Mouse (Mus musculus) thymus, postnatal 14 days (tissue): ENCODE measurements at regions not wholly inside any gene's neighbourhood (a gene's known extent, or its start where the extent isn't known, plus 50 kb on each side); places are given as distances from the start of the nearest gene placed in this dataset.

ENCODE experiments used
- DNase-seq: peaks from one replicate; pipeline ENCODE4 v3.0.0; 2021

DNA sequence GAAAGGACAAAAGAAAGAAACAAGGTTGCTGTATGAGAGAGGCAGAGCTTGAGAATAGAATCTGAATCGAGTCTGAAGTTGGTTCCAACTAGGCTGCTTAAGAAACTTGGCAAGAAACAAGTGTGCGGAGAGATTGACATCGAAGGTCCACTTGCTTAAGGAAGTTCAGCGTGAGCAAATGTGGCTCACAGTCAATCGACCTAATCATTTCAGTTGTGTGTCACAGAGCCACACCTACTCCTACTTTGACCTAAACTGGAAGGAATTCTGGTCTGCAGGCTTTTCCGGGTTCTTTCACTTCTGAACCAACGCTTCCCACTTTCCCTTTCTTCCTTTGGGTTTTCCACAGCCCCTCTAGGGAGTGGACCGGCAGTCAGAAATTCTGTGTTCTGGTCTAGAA, 313.8 kb upstream of the Ubash3b start:
- no peak for DNase-seq

DNA sequence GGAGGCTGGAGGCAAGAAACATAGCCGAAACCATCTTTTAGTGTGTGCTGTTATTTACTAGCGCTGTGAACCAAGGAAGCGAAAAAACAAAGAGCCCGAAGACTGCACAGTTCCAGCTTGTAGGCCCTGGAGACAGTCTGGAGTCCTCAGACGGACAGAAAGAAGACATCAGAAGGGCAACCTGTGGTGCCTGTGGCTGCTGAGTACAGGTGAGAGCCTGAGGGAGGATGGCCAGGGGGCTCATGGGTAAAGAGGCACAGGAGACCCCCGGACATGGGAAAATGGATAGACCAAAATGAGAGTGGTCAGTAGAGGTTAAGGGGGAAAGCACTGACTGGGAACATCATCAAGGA, 313.4 kb upstream of the Ubash3b start:
- no peak for DNase-seq

DNA sequence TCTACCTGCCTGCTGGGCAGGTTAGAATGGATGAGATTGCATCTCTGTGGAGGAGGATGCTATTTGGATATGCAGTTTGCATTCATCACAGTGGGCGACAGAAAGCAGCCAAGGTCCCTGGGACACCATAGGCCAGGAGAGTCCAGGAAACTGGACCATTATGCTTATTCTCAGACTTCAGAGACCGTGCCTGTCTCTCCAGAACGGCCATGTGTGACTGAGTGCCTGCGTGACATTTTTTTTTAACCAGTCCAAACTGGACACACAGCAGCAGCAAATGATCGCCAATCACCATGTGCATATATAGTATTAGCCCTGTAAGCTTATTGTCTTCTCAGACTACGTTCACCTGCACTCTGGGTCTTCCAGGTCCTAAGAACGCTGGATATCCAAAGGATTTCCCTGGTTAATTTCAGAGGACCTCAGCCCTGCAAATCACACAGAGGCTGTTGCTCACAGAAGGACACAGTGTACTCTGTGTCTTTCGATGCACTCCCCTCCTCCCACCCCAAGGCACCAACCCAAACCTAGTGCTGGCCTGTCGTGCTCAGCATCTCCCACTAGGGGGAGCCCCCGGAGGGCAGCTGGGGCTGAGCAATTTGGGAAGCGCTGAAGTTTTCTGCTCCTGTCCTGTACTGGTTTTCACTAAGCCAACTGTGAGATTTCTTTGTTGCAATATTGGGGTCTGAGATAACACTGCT, 312.9 kb upstream of the Ubash3b start:
- DNase-seq: peak; percentile 63

DNA sequence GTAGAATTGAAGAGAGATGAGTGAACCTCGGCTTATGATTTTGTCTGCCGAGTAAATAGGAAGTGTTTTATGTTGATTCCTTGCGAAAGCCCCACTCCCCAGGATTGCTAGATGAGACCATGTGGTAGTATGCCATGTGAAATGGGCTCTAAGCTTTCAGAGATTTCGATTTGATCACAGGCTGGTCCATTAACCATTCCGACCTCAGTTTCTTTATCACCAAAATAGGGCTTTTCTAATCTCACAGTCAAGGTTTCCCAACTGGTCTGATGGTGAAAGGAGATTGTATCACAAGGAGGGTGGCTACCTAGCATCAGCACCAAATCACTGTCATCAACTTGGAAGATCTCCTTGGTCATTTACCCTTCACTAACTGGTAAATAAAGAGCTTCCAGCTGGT, 312.0 kb upstream of the Ubash3b start:
- no peak for DNase-seq

DNA sequence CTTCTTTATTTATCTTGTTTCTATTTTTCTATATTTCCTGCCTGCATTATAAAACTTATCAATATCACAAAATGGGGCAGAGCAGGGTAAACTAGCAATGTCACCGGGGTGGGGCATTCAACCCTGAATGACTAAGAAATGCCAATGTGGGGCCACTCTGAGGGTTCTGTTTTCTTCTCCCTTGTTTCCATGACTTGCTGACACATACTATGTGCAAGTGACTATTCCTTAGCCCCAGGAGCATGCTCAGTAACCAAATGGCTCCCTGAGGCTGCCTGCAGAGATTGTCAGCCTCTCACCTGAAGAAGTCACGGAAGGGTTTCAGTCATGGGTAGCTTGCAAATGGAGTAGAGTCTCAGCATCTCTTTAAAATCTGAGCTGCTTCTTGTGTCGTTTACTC, 309.8 kb upstream of the Ubash3b start:
- DNase-seq: no peak

DNA sequence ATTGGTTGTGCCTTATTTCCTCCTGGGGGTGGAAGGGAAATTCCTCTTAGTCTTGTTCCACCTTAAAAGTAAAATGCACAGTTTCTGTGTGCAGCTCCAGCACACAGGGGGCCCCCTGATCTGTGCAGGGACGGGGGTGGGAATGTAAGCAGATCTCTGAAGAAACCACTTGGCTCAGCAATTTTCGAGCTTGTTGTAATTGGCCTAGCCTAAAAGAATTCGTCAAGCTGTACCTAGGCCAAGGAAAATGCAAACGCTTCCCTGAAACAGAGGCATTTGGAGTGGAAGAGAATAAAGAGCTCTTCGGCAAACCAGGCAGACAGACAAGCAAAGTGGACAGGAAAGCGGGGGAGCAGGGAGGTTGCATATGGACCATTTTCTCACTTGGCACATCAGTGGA, 308.5 kb upstream of the Ubash3b start:
- DNase-seq: no peak

DNA sequence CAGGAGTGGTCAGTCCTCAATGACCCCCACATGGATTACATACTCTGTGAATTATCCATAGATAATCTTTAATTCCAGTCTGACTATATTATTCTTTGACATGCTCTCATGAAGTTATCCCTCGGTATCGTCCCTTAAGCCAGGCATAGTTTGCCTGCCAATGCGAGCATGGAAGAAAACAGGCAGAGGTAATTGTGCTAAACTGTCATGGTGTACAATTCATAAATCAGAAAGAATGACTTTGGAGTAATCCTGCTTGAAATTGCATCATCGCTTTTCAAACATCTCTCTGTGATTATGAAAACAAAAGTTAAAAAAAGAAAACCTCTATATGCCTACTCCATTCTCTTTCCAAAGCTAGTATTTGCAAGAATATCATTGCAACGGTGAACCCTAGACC, 307.9 kb upstream of the Ubash3b start:
- DNase-seq: no peak

DNA sequence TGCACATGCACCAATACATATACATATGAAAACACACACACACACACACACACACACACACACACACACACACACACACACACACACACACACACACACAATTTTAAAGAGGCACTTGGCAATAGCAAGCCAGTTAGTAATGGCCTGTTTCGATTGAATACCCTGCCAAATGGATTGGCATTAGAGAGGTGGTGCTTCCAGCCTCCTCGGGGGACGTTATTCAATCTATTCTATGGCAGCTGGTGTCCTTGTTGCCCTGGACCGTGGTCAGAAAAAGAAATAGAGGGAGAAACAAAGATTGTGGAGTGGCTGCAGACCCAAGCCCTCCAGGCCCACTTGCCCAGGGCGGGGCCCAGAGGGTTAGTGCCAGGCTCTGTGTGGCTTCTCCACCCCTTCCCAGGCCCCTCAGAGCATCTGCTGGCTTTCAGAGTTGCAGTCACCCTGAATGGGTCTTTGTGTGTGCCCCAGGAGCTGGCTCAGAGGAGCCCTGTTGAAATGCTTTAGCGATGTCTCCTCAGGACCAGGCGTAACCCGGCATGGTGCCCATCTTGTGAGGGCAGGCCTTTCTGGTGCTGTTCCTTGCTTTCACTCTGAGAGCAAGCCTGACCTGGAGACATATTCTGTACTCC, 302.7 kb upstream of the Ubash3b start:
- DNase-seq: no peak

DNA sequence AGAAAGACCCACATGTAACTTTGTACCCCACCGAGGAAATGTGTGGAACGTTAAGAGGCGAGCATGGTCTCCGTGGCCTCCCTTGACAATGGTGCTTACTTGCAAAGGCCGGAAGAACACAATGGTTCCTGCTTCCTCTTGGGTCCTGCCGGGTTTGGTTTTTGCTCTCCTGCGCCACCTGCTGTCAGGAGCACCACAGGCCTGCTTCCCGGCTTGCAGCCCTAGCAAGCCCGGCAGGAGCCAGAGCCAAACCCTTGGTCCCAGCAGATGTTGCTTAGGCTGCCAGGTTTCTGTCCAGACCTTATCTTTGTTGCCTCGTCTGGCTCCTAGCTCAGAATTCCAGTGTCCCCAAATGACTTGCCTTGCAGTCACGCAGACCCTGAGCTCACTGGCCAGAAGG, 300.2 kb upstream of the Ubash3b start:
- peak; percentile 79 for DNase-seq

DNA sequence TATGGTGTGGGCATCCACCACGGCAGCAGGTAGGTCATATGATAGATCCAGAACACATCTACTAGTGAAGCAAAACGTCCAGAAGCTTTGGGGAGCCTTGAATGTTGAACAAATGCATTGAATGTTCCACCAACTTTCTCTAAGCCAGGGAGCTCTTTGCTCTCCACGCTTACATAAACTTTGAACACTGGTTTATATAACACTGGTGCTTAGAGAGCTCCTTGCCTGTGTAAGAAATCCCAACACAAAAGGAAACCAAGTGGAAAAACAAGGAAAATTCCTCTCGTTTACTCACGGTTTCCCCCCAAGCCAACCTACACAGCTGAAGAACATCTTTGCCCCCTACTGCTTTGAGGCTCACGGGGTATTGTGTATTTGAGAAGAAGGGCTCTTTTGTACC, 299.2 kb upstream of the Ubash3b start:
- no peak for DNase-seq

DNA sequence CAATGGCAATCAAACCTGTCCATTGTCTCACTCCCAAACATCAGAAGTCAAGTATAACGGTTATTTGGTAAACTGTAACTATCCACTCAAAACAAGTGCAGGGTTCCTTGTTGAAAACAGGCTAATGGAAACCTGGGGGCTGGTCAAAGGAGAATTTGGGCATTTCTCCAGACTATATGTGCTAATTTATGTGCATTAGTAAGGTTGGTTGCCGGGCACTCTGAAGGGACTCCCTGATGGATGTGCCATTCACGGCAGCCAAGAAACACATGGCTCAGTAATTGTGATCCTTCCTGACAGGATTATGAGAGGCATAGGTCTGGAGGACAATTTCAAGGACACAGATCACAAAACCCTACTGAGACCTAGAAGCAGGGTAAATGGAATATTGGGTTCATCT, 295.5 kb upstream of the Ubash3b start:
- DNase-seq: no peak

DNA sequence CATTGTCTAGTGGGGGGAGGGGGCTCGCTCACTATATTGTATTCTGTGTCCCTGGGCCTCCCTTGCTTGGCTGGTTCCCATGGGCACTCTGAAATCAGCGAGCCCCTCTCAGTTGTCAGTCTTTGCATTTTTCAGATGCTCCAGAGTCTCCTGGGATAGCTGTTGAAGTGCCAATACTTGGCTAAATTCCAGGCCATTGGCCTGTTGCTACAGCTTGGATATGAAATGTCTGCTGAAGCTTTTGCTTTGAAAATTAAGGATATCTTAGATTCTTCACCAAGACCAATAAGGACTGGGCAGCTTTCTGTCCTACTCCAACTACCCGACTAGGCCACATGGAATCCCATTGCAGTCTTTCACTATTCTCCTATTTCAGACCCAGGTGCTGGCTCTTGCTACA, 290.2 kb upstream of the Ubash3b start:
- no peak for DNase-seq

DNA sequence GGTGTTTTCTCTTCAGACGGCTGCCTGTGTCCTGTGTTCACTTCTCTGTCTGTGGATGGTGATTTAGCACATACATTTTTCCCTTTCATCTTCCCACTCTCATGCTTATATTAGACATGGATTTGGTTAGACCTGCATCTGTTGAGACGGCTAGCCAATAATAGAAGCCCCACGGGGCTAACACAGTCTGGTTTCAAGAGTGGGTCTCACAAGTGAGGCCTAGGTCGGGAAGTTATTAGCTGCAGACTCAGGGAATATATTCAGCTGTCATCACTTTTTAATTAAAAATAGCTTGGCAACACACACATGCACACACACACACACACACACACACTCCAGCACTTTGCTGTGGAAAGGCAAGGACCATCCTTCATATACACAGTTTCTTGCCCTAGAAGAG, 287.7 kb upstream of the Ubash3b start:
- DNase-seq: no peak

DNA sequence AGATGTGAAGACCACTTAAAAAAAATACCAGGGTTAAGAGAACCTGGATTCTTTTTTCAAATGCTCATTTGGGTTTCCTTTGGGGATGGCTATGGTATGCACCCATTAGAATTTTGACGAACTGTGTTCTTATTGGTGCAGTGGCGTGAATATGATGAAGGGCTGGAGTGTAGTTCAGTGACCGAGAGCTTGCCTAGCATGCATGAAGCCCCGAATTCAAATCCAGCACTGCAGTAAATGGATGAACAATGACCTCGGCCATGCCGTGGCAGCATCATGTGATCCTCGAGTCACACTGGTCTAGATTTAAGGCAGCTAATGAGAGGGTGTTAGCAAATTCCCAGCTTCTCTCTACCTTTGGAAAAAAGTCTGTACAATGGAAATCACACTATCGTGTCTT, 286.4 kb upstream of the Ubash3b start:
- no peak for DNase-seq

DNA sequence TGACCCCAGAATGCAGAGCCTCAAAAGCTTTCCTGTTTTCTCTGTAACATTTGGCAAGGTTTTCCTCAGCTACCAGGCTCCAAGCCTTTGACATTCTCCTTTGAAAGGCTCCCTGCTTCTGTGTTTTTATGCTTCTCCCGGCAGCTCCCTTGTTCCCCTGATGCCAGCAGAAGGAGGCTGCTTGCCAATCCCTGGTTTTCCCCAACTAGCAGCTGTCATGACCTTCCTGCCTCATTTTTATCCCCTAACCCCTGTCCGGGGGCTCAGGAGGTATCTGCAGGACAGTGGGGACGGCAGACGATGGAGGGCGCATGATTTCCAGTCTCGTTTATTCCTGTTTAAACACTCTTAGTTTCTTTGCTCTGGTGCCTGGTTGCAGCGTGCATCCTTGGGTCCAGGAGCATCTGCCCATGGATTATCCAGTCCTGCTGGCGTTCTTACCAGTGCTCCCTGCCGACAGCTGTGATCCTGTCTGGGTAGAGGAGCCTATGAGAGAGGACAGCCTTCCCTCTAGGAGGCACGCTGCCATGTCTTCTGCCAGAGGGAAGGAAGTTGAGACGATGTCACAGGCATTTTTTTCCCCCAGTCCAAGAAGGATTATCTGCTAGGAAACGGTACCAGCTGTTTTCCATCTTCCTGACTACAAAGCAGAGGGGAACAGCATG, 285.8 kb upstream of the Ubash3b start:
- no peak for DNase-seq

DNA sequence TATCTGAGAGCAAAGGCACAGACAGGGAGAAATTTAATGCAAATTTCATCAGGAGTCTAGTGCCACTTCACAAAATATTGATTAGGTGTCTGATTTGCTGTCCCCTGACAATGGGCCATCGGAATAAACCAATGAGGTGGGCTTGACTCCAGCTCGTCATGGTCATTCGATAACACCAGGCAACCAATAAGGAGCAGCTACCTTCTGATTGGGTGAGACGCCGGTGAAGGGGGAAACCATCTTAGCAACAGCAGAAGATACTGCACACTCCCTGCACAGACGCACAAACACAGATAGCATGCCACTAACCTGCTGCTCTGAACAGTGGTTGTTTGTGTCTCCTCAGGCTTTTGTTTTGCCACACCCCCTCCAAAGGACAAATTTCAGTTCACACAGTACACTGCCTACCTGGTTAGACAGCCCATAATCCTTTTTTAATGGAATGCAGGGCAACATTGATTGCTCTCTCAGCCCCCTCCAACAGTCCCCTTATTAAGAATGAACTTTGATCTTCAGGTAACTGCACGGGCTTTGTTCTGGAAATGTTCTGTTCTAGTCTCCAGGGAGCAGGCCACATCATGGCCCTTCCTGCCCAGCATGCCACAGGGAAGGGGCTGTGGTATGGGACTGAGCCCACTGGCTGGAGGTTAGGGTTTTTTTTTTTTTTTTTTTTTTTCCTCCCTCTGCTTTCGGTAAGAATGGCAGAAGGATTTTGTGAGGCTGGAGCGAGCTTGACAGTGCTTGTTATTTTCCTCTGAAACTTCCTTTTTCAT, 285.1 kb upstream of the Ubash3b start:
- no peak for DNase-seq

DNA sequence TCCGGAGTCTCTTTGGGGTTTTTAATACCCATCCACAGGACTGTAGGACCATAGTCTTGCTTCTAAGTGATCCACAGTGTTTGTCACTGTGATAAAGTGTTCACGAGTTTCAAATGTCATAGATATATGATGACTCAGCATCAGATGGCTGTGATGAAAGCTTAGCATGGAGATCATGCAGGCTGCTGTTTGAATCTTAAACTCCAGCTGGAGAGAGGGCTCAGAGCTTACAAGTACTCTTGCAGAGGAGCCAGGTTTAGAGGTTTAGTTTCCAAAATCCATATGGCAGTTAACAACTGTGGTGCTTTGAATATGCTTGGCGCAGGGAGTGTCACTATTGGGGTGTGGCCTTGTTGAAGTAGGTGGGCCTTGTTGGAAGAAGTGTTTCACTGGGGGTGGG, 280.9 kb upstream of the Ubash3b start:
- DNase-seq: no peak

DNA sequence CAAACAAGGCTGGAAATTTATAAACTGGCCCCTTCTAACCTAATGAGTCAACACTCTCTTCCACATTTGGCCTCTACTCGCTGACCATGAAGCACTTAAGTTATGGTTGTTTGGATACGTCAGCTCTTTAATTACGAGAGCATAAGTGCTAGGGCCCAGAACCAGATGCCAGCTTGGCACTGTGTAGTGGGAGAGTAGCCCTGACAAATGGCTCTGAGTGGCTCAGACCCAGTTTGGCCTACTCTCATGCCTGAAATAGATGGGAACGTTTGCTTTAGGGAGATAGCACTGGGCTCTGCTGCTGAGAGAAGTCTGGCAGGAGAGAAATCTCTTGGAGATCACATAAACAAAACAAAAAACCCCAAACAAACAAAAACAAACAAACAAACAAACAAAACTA, 278.5 kb upstream of the Ubash3b start:
- no peak for DNase-seq

DNA sequence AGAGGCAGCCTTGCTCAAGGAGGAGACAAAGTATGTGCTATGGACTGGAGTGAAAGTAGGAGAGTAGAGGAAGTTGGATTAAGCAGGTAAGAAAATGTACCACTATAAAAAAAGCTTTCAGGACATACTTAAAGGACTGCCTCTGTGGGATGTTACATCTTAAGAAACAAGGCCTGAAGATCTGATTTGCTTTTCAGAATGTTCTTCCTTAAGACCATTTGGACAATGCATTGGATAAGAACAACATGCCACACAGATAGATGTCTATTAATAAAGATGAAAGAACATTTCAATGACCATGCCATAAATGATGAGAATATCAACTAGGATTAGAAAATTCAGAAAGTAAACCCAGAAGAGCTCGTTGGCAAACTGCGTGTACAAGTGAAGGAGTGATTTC, 276.6 kb upstream of the Ubash3b start:
- no peak for DNase-seq

DNA sequence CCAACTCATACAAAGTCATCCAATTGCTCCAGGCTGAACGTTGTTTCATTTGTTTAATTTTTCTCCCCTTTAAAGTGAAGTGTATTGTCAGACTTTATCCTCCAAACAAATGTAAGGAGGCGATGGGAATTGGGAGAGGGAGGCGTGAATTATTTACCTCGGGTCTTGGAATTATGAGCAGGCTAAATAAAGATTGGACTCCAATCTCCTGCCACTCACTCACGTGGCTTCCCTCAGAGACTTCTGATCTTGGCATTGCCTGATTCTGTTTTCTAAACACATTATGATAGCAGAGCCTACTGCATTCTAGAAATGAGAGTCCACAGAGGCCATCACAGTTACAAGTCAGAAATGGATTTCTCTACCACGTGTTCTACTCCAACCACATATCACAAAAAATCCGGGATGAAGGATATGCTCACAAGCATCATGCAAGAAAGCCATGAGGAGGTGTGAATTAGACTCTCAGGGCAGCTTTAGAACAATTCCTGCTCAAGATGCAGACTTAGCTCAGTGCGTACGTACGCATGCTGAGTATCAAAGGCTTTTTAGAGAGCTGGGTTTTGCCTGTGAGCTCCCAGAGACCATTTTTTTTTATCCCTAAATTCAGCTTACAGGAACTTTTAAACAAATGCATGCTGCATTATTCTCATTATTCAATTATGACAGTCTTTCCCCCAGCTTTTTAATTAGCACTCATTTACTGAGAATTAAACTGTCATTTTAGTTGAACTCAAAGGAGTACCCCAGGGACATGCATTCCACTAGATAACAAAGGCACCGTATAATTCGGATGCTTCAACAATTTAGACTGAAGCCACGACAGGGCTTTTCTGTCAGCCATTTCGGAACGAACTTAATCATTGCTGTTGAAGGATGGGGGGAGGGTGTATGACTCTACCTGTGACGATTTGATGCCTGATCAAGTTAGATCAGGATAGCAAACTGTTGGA, 269.2 kb upstream of the Ubash3b start:
- DNase-seq: no peak

DNA sequence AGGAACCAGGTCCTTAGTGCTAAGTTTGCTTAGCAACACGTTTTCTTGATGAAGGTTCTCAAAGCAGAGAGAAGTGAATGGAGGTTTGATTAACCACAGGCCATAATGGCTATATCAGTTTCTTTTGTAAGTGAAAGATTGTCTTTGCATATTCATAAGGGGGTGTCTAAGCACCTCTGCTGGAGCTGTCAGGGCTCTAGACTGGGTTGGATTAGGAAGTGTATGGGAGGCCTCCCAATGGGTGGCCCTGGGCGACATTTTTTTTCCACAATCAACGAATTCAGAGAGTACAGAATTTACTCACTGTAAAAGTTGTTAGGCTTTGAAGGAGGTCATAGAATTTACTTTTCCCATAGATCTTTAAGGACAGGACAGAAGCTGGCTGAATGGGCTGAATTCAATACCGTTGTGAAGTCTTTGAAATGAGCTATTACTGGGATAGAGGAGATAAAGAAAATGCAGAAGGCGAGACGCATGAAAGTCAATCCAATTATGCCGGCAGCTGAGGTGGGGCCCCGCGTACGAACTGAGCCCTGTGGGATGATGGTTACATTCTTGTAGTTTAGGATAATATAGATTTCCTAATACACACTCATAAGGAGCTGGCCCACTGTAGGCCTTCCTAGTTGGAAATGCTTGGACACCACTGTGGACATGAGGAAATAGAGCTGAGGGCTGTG, 268.4 kb upstream of the Ubash3b start:
- no peak for DNase-seq

DNA sequence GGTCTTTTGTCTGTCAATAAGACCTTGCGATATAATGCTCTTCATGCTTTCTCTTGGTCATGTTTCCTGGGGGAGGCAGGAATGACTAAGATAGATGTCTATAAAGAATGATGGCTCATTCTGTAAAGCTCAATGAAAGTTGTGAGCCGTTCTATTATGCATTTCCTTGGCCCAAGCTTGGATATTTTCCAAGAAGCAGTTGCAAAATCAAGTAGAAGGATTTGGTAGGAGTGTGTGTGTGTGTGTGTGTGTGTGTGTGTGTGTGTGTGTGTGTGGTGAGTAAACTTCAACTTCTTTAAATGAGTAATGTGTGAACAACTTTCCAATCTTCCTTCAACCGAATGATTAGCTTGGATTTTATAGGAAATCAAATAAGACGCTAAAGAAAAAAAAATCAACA, 267.7 kb upstream of the Ubash3b start:
- no peak for DNase-seq
